ENCODE assay signal across 8 mouse cellular contexts in genomic region chr7:35000839-35001238, GRCm38 (mm10). TPM values are rescaled to one million over a fixed set of nuclear protein-coding genes. Genes with fewer than 3 reads are reported as not detected.
DNase-seq lines count a peak whose midpoint lies in the region.

No protein-coding gene starts in this region.

- peak; percentile 36 for DNase-seq in gastrocnemius, adult 18-20 months (ENCODE audit: low spot score)
- no peak for DNase-seq in gastrocnemius, postnatal 25 days
- DNase-seq in urinary bladder, postnatal 14 days (ENCODE audit: low spot score) = peak; percentile 34
- DNase-seq in urinary bladder, postnatal 10 days (ENCODE audit: low spot score) = no peak
- peak; percentile 47 for DNase-seq in embryo, embryonic 9.5 days (ENCODE audit: extremely low spot score)
- DNase-seq in kidney, postnatal 14 days = peak; percentile 49
- peak; percentile 55 for DNase-seq in lung, postnatal 14 days
- DNase-seq in thymus, postnatal 10 days (ENCODE audit: low spot score in 2 of 2) = peak; percentile 15 to 54

RNA-seq across cellular contexts. Expression of gene Cebpg, which starts 55.5 kb away (rescaled TPM):
- 10 to 100 TPM; 32.1 to 41.5 TPM for total RNA-seq in gastrocnemius, adult 18-20 months (2021)
- total RNA-seq in gastrocnemius, postnatal 25 days (2021) = 10 to 100 TPM; 31.7 to 35.8 TPM

Comparison
In these comparisons a context has a peak if more than half of its experiments do, and no peak if none do; other contexts are left out.
1. DNase-seq: peak in gastrocnemius, adult 18-20 months (single experiment), urinary bladder, postnatal 14 days (single experiment), embryo, embryonic 9.5 days (single experiment), kidney, postnatal 14 days (single experiment), lung, postnatal 14 days (single experiment) and thymus, postnatal 10 days (2 of 2); none in gastrocnemius, postnatal 25 days (single experiment) and urinary bladder, postnatal 10 days (single experiment).